Mouse (Mus musculus) induced T-regulatory cell, adult 2 months (primary cell): Measurements from ENCODE around the gene Kcnh2.

Experiments used
- DNase-seq: peaks from one replicate; pipeline ENCODE4 v3.0.0-alpha.2; 2012; ENCODE audit warnings: low read depth

The Kcnh2 gene

GRCm38 (mm10) chr5:24346313-24346712 lies 5.1 kb downstream of the Kcnh2 start:
- no peak for DNase-seq

- DNase-seq = peak; percentile 66
These were observed 6.8 kb downstream of the Kcnh2 start for GRCm38 (mm10) chr5:24344477-24345051.

GRCm38 (mm10) chr5:24343977-24344436 lies 7.4 kb downstream of the Kcnh2 start:
- peak; percentile 16 for DNase-seq

GRCm38 (mm10) chr5:24343379-24343778 lies 8.0 kb downstream of the Kcnh2 start:
- DNase-seq = no peak

- no peak for DNase-seq
These were observed 8.4 kb downstream of the Kcnh2 start for GRCm38 (mm10) chr5:24342966-24343365.

- DNase-seq = no peak
These were observed 9.0 kb downstream of the Kcnh2 start for GRCm38 (mm10) chr5:24342205-24342963.

- no peak for DNase-seq
These were observed 13.6 kb downstream of the Kcnh2 start for GRCm38 (mm10) chr5:24337821-24338220.

GRCm38 (mm10) chr5:24337366-24337765 lies 14.0 kb downstream of the Kcnh2 start:
- no peak for DNase-seq

- DNase-seq = peak; percentile 39
These were observed 15.4 kb downstream of the Kcnh2 start for GRCm38 (mm10) chr5:24335888-24336511.

GRCm38 (mm10) chr5:24334749-24335148 lies 16.7 kb downstream of the Kcnh2 start:
- no peak for DNase-seq

GRCm38 (mm10) chr5:24332401-24332800 lies 19.0 kb downstream of the Kcnh2 start:
- DNase-seq = no peak

- no peak for DNase-seq
These were observed 21.5 kb downstream of the Kcnh2 start for GRCm38 (mm10) chr5:24329965-24330298.

GRCm38 (mm10) chr5:24329212-24329964 lies 22.0 kb downstream of the Kcnh2 start:
- no peak for DNase-seq

GRCm38 (mm10) chr5:24328813-24329211 lies 22.6 kb downstream of the Kcnh2 start:
- no peak for DNase-seq

- no peak for DNase-seq
These were observed 24.5 kb downstream of the Kcnh2 start for GRCm38 (mm10) chr5:24326842-24327417.

- no peak for DNase-seq
These were observed 25.1 kb downstream of the Kcnh2 start for GRCm38 (mm10) chr5:24326166-24326841.

GRCm38 (mm10) chr5:24325251-24325650 lies 26.2 kb downstream of the Kcnh2 start:
- no peak for DNase-seq

- DNase-seq = no peak
These were observed 29.4 kb downstream of the Kcnh2 start for GRCm38 (mm10) chr5:24321711-24322682.

GRCm38 (mm10) chr5:24320894-24321293 lies 30.5 kb downstream of the Kcnh2 start:
- no peak for DNase-seq

GRCm38 (mm10) chr5:24320467-24320813 lies 31.0 kb downstream of the Kcnh2 start:
- DNase-seq = no peak
